Mouse (Mus musculus): ENCODE results near the gene Ermap.

GRCm38 (mm10) chr4:119185771-119186170, 4.0 kb downstream of the Ermap start:
- no peak for TF ChIP-seq CTCF (IDR thresholded peaks at IDR 0.05; ENCODE audit: borderline replicate concordance, control insufficient read depth, extremely low read depth, insufficient read depth, low read length, poor library complexity)
- TF ChIP-seq POLR2A (IDR thresholded peaks at IDR 0.05; ENCODE audit: control insufficient read depth, extremely low read depth, insufficient read depth, low read length, poor library complexity), result no peak

All from thymus, adult 2 months (tissue).